20 mouse cellular contexts compared by ENCODE assay signal in the genomic region with DNA sequence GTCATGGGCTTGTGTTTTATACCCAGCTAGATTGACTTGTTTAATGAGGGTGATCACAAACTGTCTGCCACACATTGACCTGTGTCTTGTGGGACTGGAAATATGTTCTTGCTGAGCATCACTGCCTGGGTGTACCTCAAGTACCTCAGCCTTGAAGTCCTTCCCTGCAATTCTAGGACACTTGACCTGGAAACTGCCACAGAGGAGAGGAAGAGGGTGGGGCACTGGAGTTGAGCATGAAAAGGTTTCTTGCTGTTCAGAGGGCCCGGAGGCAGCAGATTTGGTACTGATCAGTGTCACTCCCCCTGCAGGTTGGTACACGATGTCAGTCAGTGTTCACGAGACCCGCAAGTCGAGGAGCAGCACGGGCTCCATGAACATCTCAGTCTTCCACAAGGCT.
"Had no signal": no experiment of that assay in that cellular context is flagged by ENCODE, and none has a peak within 500 bp of the region (broad histone marks: within the 10 kb centered on the region; RNA-seq: fewer than 3 reads in every experiment).

No protein-coding gene starts in this region.

- H3K4me1 ChIP-seq: limb, embryonic 12.5 days; limb, embryonic 15.5 days; lung, embryonic 15.5 days; midbrain, embryonic 12.5 days; midbrain, embryonic 15.5 days had no signal

- H3K4me3 ChIP-seq: limb, embryonic 12.5 days; limb, embryonic 15.5 days; lung, embryonic 15.5 days; midbrain, embryonic 12.5 days; midbrain, embryonic 15.5 days; neural tube, embryonic 12.5 days; neural tube, embryonic 15.5 days had no signal

- DNase-seq: kidney, adult 18-20 months; kidney, adult 9 months; kidney, postnatal 14 days; kidney, postnatal 4 days; left cerebral cortex, postnatal 4 days; right cerebral cortex, adult 18-20 months; right cerebral cortex, postnatal 14 days; right cerebral cortex, postnatal 4 days; thymus, adult 2 months; thymus, postnatal 14 days; thymus, postnatal 4 days had no signal

- ATAC-seq: inflammation-experienced regulatory T-cells, adult 6 months; intestine, embryonic 16.5 days; midbrain, embryonic 15.5 days had no signal

- H3K9me3 ChIP-seq: limb, embryonic 15.5 days; lung, embryonic 15.5 days; midbrain, embryonic 12.5 days; midbrain, embryonic 15.5 days; neural tube, embryonic 15.5 days had no signal

- H3K27me3 ChIP-seq: limb, embryonic 12.5 days; limb, embryonic 15.5 days; lung, embryonic 15.5 days; midbrain, embryonic 12.5 days; midbrain, embryonic 15.5 days; neural tube, embryonic 12.5 days; neural tube, embryonic 15.5 days had no signal
